Mouse (Mus musculus): Measurements from ENCODE around the gene Gemin4. TPM values are rescaled to one million over a fixed set of nuclear protein-coding genes. Genes with fewer than 3 reads are reported as not detected.
A peak's percentile ranks its signal among the peaks of the same experiment; 100 is the strongest.

Gene Gemin4
- polyA plus RNA-seq (2017; shearing (Covaris generic)) = 10 to 100 TPM in 2 of 3 experiments, 1 to 10 TPM in 1; 8.3 to 13.4 (median 11.0) TPM

DNA sequence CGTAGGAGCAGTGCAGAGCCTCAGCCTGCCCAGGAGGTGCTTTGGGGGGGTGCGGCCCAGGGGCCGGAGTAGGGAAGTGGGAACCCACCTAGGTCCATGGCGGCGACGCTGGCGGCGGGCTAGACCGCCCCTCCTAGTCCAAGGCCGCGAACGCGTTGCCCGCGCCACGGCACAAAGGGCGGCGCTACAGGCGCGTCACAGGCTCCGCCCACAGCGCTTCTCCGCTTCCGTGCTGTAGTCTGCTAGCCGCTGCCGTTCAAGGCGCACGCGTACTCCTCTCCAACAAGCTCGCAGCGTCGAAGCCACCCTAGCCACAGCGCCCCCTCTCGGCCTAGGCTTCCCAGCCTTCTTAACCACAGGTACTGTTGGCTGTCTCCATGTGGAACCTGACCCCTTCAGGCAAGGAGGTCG is at the start of gene Gemin4, which contains the start of gene Dbil5:
TSS of gene Gemin4 (minus strand) at position 275 of the 411 bp plus-strand sequence.
TSS of gene Dbil5 (plus strand) at position 219 of the 411 bp plus-strand sequence.
- ATAC-seq = peak; percentile 98

DNA sequence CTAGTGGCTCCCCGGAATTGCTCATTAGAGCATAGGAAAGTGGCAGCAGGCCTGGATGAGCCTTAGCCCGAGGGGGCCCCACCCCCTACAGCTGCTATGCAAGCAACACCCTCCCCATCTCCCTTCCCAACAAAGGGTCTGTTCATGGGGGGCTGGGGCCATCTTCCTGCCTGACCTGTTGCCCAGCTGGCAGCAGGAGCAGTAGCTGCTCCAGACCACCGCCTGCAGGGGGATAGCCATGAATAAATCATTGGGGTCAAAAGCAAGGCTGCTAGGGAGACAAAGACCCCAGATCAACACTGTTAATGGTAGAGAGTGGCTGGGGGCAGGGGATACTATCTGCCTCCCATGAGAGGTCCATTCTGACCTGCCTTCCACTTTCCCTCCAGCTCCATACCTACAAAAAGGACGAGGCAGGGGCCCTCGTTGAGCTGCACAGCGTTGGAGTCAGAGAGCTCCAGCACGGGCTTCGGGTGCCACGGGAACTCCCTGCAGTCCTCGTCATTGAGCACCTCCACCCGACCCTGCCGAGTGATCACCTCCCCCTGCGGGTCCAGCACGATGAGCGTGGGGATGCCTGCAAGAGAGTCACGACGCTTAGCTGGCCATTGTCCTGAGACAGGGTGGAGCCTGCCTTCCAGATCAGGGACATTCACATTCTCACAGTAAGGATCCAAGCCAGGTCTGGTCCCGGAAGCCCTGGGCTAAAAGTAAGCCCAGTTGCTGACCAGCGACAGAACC is 45.3 kb upstream of the Gemin4 start:
- ATAC-seq = no peak

DNA sequence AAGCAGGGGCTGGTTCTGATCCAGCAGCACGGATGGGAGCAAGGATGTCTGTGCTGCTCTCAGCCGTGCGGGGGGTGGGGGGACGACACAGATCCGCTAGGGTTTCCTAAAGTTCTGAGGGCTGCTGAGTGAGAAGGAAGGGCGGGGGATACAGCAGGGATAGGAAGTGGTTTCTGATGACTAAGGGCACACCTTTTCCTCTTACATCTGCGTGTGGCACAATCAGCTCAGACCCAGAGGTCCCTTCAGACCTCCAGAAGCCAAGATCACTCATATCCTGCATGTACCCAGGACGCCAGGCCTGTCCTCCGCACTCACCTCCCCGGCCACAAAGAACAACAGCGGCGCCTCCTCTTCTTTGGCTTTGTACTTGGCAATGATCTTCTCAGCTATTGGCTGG is 43.8 kb upstream of the Gemin4 start:
- peak; percentile 74 for ATAC-seq

DNA sequence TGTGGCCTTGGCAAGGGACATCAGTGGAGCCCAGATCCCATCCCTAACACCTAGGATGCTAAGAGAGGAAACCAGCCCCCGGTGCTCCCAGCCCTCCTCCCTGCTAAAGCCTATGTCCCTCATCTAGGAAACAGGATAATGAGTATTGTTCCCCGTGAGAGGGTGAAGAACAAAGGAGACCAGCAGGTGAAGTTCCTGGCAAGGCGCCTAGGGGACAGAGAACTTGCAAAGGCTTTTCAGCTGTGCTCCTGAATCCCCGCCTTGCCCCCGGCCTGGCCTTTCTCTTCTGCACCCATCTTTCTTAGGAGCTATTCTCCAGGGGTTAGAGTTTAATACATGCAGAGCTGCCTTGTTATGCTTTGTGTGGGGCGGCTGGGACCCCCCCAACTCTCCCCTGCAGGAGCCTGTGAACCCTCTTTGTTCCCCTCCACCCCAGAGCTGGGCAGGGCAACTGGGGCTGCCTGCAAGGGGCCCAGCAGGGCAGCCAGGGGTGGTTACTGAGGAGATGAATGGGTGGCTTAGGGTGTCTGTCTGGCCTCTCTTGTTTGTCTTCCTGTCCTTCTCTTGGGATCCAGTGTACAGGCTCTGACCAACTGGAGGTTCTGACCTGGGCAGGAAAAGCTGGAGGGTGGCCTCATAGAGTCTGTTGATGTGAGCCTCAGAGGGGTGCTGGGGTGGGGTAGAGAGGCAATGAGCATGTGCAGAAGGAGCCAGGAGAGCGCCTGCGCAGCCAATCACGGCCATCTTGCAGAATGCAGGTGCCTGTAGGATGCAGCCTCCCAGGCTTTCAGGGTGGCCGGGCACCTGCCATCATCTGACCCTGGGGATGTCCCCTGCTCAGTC is 43.0 kb upstream of the Gemin4 start:
- ATAC-seq = no peak

DNA sequence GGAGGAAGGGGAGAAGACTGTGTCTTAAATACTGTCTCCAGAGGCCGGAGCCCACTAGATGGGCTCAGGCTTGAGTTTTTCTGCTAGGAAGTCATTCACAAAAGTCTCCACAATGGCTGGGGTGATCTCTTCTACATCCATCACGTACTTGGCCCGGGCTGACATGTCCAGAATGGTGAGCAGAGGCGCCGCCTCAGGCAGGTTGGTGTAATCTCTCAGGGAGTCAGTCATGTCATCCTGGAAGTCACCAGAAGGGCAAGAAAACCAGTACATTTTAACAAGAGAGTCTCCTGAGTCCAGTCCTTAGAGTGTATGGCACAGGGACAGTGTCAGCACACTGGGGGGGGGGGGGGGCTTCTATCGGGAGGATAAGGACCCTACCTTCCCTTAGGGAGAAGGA is 41.0 kb upstream of the Gemin4 start:
- ATAC-seq = no peak

DNA sequence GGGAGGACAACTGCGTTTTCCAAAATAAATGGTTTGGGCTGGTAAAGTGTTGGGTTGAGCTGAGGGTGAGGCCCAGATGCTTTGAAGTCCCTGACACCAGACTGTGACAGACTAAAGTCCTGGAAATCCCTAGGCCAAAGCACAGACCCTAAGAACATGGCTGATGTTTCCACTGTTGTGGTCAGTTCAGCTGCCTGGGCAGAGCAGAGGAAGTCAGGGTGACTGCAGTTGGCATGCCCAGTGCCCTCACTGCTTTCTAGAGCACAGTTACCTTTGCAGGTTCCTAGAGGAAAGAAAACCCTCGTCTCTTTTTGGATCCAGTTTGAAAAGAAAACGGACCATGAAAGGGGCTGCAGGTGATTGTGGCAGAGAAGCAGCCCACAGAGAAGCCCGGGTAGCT is 39.9 kb upstream of the Gemin4 start:
- ATAC-seq = no peak

DNA sequence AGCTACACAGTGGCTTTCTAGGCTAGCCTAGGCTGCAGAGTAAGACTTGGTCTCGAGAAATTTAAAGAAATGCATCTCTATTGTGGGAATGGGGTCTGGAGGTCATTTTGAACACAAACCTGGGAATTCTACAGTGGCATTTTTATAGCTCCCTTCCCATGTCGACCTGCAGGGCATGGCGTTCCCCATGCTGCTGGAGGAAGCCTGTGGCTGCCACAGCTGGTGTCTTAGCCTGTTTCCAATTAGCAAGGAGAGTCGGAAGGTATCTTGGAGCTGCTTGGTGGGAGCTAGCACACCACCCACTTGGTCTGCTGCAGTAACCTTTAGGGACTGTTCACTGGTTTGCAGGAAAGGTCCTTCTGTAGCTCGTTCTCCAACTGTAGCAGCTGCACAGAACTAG is 38.7 kb upstream of the Gemin4 start:
- no peak for ATAC-seq

DNA sequence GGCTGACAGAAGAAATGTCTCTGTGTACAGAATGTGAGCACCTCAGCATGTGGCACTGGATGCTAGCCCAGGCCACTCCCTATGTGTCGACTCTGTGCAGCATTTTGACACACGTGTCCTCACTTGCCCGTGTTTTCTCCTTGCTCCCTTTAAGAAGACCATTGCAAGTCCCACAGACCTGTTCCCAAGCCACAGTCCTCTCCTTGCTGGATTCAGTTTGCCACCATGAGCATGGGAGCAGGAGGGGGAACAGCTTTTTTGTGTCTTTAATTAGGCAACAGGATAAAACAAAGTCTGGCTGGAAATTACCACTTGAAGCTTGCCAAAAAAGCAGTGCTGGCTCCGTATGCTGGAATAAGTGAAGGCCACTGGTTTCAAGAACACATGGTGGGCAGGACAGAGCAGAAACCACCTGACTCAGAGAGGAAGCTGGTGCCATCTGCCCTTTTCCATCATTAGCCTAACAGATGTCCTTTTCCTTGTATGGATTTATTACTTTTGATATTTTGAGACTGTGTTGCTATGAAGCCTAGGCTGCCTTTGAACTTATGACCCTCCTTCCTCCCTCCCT is 38.1 kb upstream of the Gemin4 start:
- no peak for ATAC-seq

DNA sequence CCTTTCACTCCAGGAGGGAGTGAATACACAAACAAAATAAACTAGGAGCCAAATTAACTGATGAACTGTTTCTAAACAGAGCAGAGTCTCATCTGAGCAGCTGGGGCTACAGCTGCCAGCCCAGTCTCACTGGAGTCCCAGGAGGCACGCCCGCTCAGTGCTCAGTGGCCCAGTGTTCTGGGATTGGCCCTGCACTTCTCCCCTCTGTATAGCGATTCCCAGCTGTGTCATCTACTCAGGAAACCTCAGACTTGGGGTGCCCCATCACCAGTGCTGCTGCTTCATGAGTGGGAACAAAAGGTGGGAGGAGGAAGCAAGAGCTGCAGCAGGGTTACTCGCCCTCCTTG is 36.4 kb upstream of the Gemin4 start:
- no peak for ATAC-seq

DNA sequence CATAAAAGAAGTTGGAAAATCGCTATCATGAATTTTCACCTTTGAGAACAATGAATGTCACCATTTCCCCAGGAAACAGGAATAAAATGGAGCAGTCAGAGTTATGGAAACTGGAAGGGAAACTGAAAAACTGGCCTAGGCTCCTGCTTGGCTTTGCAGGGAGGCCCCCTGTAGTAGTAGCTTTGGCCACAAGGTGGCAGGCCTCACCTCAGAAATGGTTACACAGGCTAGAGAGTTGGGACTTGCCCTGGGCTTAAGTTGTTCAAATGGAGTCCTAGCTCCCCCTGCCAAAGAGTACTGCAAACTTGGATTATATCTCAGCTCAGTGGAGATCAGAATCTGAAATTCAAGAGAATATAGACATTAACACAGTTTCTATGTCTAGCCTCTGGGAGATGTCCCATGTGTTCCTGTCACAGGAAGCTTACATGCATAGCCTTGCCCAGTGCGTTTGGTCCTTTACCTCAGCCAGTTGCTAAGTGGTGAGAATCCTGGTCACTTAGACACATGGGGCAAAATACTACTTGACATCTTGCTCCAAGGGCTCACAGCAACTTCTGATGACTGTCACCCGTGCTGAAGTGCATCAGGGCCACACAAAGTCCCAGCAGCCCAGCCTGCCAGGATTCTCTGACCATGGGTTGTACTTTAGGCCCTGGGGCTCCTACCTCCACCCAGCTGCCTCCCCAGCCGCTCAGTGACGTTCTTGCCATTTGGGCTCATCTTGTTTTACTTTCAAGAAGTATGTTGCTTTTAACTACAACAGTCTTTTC is 35.9 kb upstream of the Gemin4 start:
- ATAC-seq = peak; percentile 83

DNA sequence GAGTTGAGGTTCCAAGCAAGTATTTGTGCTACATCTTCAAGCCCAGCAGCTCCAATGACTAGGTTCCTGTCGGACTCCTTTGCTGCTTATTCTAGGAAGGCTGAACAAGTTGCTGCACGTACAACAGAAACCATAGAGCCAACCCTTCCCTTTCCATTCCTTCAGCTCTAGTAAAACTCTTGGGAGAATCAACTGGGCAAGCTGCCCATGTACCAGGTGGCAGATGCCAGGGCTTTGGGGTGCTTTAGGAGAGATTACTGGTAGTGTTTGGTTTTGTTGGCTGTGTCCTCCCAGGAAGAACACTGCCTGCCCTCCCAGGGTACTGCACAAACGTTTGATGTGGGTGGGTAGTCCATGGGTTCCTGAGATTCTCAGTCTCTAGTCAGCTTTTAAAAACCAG is 34.6 kb upstream of the Gemin4 start:
- no peak for ATAC-seq

DNA sequence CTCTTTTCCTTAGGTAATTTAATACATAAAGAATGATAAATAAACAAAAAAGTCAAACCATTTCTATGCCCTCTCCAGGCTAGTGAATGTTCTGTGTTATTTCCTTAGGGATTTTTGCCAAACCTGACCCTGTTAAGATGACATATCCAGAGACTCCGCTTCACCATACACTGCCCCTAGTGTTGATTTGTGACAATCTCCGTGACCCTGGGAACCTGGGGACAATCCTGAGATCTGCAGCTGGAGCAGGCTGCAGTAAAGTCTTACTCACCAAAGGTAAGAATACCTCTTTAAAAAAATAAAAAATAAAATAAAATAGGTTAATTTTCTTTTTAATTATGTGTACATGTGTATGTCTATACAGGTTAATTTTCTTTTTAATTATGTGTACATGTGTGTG is 29.8 kb upstream of the Gemin4 start:
- ATAC-seq = no peak

DNA sequence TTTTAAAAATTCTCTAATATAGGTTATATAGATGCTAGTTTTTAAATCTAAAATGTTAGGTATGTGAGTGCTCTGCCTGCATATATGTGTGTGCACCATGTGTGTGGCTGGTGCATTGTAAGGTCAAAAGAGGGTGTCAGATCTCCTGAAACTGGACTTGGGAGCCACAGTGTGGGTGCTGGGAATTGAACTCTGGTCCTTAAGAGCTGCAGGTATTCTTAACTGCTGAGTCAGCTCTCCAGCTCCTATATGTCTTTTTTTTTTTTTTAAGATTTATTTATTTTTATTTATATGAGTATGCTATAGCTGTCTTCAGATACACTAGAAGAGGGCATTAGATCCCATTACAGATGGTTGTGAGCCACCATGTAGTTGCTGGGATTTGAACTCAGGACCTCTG is 29.0 kb upstream of the Gemin4 start:
- no peak for ATAC-seq

DNA sequence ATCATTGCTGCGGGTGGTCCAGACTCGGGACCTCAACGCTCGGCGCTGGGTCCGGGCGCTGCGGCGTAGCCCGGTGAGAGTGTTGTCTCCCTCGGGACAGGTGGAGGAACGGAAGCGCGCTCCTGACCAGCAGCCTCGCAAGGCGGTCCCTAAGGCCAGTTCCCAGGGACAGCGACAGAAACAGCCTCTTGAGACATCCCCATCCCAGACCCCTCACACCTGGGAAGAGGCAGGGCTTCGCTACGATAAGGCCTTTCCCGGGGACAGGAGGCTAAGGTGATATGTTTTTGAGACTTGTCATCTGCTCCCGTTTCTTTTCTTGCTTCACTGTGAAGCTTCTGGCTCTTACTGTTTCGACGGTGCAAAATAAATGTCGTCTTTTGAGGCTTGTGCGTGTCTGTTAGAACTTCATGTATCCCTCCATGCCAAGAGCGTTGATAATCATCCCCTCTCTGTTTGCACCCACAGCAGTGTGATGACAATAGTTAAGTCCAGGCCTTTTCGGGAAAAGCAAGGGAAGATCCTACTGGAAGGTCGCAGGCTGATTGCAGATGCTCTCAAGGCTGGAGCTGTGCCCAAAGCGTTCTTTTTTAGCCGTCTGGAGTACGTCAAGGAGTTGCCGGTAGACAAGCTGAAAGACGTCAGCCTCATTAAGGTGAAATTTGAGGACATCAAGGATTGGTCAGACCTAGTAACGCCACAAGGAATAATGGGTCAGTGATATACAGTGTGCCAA is 26.5 kb upstream of the Gemin4 start:
- ATAC-seq = peak; percentile 54

DNA sequence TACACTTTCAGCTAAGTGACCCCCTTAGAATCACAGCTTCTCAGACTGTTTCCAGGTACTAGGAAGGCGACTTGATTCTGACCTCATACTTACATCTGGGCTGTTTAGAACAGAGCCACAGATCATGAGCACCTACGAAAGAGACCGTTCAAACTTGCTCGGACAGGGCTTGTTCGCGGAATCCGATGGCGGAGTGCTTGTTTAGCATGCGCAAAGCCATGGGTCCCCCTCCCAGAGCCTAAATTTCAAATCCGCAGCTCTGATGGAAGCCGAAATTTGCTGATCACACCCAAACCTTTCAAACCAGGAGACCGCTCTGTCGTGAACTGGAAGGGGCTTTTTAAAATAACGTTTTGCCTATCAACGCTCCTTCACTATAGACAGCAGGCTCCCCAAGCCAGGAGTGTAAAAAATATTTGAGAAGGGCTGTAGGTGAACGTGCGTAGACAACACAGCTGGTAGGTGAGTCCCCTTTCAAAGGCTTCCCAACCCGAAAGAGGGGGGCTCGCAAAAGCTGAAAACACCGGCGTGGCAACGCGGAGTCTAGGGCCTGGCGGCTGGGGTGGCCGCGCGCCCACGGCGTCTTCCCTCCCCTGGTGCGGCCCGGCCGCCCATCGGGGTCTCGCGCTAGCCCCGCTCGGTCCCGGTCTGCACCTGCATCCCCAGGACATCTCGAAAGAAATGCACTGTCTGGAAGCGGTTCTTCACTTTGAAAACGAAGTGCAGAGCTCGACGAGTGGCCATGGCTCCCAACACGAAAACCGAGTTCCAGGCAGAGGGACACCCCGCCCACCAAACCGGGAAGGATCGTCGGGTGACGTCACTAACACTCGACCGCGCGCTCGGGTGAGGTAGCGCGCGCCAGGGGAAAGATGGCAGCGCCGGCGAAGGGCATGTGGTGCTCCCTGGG is 25.7 kb upstream of the Gemin4 start, which contains the start of the genes Mrm3 and Glod4:
TSS of gene Mrm3 (plus strand) at position 815 of the 910 bp plus-strand sequence.
TSS of gene Glod4 (minus strand) at position 825 of the 910 bp plus-strand sequence.
- peak; percentile 90 for ATAC-seq

DNA sequence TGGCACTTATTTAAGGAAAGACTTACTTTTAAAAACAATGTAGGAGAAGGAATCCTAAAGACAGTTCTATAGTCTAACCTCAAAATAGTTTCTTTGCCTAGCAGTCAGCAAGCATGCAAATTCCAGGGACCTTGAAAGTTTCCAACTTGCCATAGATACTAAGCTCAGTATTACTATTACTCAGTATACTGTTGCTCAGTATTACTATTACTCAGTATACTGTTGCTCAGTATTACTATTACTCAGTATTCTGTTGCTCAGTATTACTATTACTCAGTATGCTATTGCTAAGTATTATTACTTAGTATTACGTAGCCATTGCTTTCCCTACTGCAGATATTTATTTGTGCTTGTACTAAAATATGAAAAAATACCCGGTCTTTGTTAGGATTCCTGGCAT is 22.3 kb upstream of the Gemin4 start:
- ATAC-seq = no peak

DNA sequence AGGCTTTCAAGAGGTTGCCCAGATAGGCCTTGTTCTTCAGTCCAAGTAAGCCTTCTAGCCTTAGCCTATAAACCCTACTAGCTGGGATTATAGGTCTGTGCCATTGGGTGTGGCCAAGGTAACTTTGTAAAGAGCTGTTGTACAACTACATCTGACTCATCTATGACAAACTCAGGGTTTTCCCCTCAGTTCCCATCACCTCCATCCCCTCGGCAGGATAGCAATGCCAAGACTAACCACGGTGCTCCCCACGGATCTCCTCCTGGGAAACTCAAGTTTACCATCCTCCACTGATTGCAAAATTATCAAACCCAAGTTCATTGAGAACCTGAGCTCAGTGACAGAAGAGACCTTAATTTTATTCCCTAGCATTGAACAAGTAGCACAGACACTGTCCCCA is 18.7 kb upstream of the Gemin4 start:
- ATAC-seq = no peak

DNA sequence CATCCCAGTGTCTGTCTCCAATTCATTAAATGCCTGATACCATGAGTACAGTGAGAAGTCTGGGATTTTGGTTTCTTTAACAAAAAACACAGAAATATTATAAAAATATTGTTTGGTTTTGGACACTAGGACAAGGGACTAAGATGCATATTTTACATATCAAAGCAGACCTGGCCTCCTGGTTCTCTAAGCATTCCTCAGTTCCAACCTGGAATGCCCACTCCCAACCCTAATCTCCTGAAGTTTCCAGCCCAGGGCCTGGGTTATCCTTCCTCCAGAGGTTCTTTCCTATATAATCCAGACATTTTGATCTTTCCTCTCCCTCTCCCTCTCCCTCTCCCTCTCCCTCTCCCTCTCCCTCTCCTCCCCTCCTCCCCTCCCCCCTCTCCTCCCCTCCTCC is 7.6 kb upstream of the Gemin4 start:
- ATAC-seq = no peak

DNA sequence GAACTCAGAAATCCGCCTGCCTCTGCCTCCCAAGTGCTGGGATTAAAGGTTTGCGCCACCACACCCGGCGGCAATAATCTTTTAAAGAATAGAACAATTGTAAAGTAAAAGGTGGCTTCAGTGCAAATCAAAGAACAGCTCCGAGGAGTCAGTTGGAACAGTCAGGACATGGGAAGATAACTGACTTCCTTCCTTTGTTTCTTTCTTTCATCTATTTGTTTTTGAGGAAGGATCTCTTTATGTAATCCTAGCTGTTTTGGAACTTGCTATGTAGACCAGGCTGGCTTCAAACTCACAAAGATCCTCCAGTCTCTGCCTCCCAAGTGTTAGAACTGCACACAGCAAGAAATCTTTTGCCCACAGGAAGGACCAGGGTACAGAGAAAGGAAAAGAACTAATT is 7.2 kb upstream of the Gemin4 start:
- ATAC-seq = no peak

DNA sequence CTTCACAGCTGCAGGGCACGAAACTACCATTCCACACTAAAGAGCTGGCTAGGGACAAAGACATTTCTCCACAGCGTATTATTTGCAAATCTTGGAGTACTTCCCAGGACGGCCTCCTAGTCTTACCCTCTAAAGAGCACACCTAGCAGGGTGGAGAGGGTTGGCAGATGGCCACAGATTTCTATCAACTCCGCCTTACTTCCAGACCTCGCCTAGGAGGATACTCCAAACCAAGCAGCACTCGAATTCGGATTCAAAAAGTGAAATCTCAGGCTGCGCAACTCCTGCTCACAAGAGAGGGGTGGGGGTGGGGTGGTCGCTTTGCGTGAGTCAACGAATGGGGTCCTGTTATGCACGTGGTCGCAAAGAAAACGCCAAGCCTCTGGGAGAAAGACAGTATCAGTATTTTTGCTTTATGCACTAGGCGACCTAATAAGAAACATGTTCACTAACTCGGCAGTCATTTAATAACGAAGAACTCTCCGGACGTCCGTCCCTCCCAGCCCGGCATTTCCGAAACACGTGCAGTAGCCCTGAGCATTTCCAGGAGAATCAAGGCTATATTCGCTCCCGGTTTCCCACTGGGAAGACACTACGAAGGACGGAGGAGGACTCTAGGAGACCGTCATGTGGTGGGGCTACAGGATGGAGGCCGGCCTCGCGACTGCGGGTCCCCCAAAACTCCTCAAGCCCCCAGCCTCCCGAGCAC is 629 bp downstream of the Gemin4 start:
- no peak for ATAC-seq
